Mouse (Mus musculus) neural tube, embryonic 13.5 days (tissue): Measurements from ENCODE around the gene Foxo4. TPM values are rescaled to one million over a fixed set of nuclear protein-coding genes. Genes with fewer than 3 reads are reported as not detected.
A peak's percentile ranks its signal among the peaks of the same experiment; 100 is the strongest.

Experiments used
- ATAC-seq: fragments of 200-750 bp; cut with Nextera tagmentation; 2 replicates; pipeline ENCODE4 v1.8.0; 2017; ENCODE audit warnings: low read depth, mild to moderate bottlenecking, moderate TSS enrichment, moderate library complexity
- H3K27ac ChIP-seq: fragments of 300-500 bp; sonication (generic); replicated peaks from 2 replicates; pipeline ENCODE4 v1.5.1; 2015; ENCODE audit warnings: moderate library complexity, mild to moderate bottlenecking, inconsistent platforms
- H3K27me3 ChIP-seq: fragments of 300-500 bp; sonication (generic); 2 replicates; pipeline ENCODE4 v1.6.1; 2015; ENCODE audit warnings: mild to moderate bottlenecking, inconsistent platforms
- H3K36me3 ChIP-seq: fragments of 300-500 bp; sonication (generic); 2 replicates; pipeline ENCODE4 v1.6.1; 2015; ENCODE audit warnings: mild to moderate bottlenecking, inconsistent platforms
- H3K4me1 ChIP-seq: fragments of 300-500 bp; sonication (generic); replicated peaks from 2 replicates; pipeline ENCODE4 v1.6.1; 2015; ENCODE audit warnings: inconsistent platforms
- H3K4me2 ChIP-seq: fragments of 300-500 bp; sonication (generic); 2 replicates; pipeline ENCODE4 v1.6.1; 2015; ENCODE audit warnings: inconsistent platforms, mild to moderate bottlenecking, moderate library complexity
- H3K4me3 ChIP-seq: fragments of 300-500 bp; sonication (generic); 2 replicates; pipeline ENCODE4 v1.5.1; 2015; ENCODE audit warnings: mild to moderate bottlenecking, inconsistent platforms
- H3K9ac ChIP-seq: fragments of 300-500 bp; sonication (generic); 2 replicates; pipeline ENCODE4 v1.6.1; 2015; ENCODE audit warnings: moderate library complexity, mild to moderate bottlenecking, inconsistent platforms
- H3K9me3 ChIP-seq: fragments of 300-500 bp; sonication (generic); 2 replicates; pipeline ENCODE4 v1.6.1; 2016; ENCODE audit warnings: inconsistent platforms
- WGBS: fragments of 180-500 bp; shearing (Covaris S2); methylation state at CpG from one replicate; pipeline ENCODE4 v1.1.7; 2015; 5-methylcytosine and 5-hydroxymethylcytosine counted together
- polyA plus RNA-seq: library from polyadenylated mRNA; unstranded; fragments of >200 nt; fragmentation: Nextera tagmentation; extraction: Ambion mirVana; gene quantifications from 2 replicates; pipeline ENCODE4 v1.2.1, GENCODE M21; 2015

Gene Foxo4
- polyA plus RNA-seq, 1 experiment from 2014 or later, result 1.1 TPM

GRCm38 (mm10) chrX:101299473-101300426 is 45.4 kb downstream of the Foxo4 start:
- peak overlapping the region; percentile 59 for H3K4me2 ChIP-seq
- 19% methylated on average over 13 of the region's 13 CpGs for WGBS
- peaks cover 25% of the 10 kb centered on the region for H3K36me3 ChIP-seq
- peaks cover 14% of the 10 kb centered on the region for H3K27me3 ChIP-seq
- peak overlapping the region; percentile 80 for H3K9ac ChIP-seq
- H3K4me3 ChIP-seq, result peak overlapping the region; percentile 58
- no peaks in the 10 kb centered on the region for H3K9me3 ChIP-seq
- peak; percentile 65 for ATAC-seq
- peaks cover 40% of the 10 kb centered on the region for H3K4me1 ChIP-seq
- peak overlapping the region; percentile 89 for H3K27ac ChIP-seq

DNA sequence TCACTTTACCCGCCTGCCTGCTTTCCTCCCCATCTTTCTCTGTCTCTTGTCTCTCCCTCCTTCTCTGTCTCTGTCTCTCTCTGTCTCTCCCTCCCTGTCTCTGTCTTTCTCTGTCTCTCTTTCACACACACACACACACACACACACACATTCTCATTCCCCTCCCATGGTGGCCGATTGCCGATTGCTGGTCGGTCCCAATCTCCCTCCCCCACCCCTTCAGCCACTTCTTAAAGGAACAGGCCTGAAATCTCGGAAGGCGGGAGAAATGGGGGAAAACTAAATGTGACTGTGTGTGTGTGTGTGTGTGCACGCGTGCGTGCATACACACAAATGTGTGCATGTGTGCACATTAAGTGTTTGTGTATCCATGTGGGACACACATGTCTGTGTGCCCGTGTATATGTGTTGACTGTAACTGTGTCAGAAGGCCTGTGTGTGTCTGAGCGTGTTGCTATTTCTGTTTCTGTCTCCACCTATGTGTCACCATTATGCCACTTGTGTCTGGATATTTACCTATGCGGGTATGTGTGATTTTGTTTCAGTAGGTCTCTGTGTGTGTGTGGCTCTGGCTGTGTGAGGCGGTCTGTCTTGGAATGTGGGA is 46.2 kb downstream of the Foxo4 start:
- H3K27me3 ChIP-seq, result peaks cover 9% of the 10 kb centered on the region
- peak overlapping the region; percentile 80 for H3K9ac ChIP-seq
- H3K4me1 ChIP-seq, result peaks cover 40% of the 10 kb centered on the region
- H3K9me3 ChIP-seq, result no peaks in the 10 kb centered on the region
- peaks cover 22% of the 10 kb centered on the region for H3K36me3 ChIP-seq
- 34% methylated on average over 13 of the region's 13 CpGs for WGBS
- H3K4me2 ChIP-seq, result peak overlapping the region; percentile 59
- peak overlapping the region; percentile 58 for H3K4me3 ChIP-seq
- peak overlapping the region; percentile 89 for H3K27ac ChIP-seq
- peak; percentile 59 for ATAC-seq

DNA sequence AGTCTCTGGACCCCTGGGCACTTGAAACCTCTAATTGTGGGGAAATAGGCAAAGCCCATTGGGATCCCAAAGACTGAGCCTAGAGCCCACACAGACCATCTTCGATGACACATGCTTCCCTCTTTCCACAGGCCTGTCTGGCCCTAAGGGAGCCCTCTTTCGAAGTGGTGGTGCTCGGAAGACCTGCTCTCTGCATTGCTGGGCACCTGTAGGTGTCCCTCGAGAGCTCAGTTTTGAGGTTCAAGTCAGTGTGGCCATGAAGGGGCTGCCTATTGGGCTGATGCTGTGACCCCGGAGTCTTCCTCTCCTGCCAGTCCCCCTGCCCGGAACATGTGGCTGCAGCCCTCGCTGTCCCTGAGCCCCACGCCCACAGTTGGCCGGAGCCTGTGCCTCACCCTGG is 47.3 kb downstream of the Foxo4 start:
- WGBS, result 71% methylated on average over 9 of the region's 9 CpGs

DNA sequence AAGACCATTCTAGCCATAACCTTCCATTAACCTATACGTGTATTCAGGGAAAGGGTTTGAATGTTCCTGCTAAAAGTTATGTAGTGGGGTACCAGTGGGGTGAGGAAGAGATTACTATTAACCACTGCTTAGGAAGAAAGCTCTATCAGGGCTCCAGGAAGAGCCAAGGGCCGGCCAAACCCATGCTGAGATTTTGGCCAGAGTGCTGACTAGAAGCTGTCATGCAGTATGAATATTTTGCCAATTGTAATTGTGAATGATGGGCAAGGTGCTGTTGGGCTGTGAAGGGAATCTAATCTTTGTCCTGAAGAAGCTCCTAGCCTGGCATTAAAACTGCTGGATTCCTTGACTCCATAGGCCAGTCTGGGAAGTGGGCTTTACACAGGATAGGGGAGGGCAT is 50.3 kb downstream of the Foxo4 start:
- WGBS, result 57% methylated on average over 2 of the region's 2 CpGs
- Histone ChIP-seq H3K4me3 (no peak overlapping the region), H3K4me2 (no peak overlapping the region), H3K27ac (no peak overlapping the region), H3K27me3 (peaks cover 3% of the 10 kb centered on the region), H3K4me1 (peaks cover 35% of the 10 kb centered on the region), H3K36me3 (peaks cover 34% of the 10 kb centered on the region), H3K9me3 (no peaks in the 10 kb centered on the region), H3K9ac (no peak overlapping the region)
- ATAC-seq, result no peak

More for the DNA sequence above, 47.3 kb downstream of the Foxo4 start:
- peak overlapping the region; percentile 80; the same call in 1 of the 2 replicates for H3K9ac ChIP-seq
- peak overlapping the region; percentile 59 for H3K4me2 ChIP-seq
- peak overlapping the region; percentile 58 for H3K4me3 ChIP-seq
- no peaks in the 10 kb centered on the region for H3K9me3 ChIP-seq
- H3K4me1 ChIP-seq, result peaks cover 40% of the 10 kb centered on the region
- peaks cover 14% of the 10 kb centered on the region for H3K36me3 ChIP-seq
- peaks cover 9% of the 10 kb centered on the region for H3K27me3 ChIP-seq
- no peak overlapping the region for H3K27ac ChIP-seq
- no peak for ATAC-seq

DNA sequence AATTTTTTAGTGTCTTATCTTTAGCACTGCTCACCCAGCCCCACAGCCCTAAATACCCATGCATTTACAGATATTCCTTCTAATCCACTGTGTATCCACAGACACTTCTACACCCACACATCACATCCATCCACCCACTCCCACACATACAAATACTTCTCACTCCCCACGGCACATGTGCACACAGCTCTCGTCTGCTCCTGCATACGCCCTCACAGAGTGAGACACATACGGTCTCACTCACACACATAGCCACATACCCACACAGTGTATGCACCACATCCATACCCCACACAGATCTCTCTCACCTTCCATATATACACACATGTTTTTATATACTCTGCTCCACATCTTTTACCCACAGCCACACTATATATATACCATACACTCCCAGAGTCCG is 55.0 kb downstream of the Foxo4 start:
- WGBS, result 96% methylated on average over 5 of the region's 5 CpGs
- H3K36me3 ChIP-seq, result peaks cover 69% of the 10 kb centered on the region
- H3K4me2 ChIP-seq, result no peak overlapping the region

More for the DNA sequence above, 55.0 kb downstream of the Foxo4 start:
- H3K9me3 ChIP-seq, result no peaks in the 10 kb centered on the region
- no peak for ATAC-seq
- no peak overlapping the region for H3K4me3 ChIP-seq
- H3K4me1 ChIP-seq, result peaks cover 9% of the 10 kb centered on the region
- peaks cover 6% of the 10 kb centered on the region; the same call in 1 of the 2 replicates for H3K27me3 ChIP-seq
- H3K27ac ChIP-seq, result no peak overlapping the region
- H3K9ac ChIP-seq, result no peak overlapping the region

Other genes starting within 250 kb of the Foxo4 start
- 0.11 TPM in 1 of 2 replicates, not detected in the other for gene Tex11, start 194.9 kb upstream of the Foxo4 start, polyA plus RNA-seq
- 0.98 and 1.1 TPM in 2 replicates for gene Slc7a3, start 168.5 kb upstream of the Foxo4 start, polyA plus RNA-seq
- gene Snx12, start 32.0 kb upstream of the Foxo4 start, polyA plus RNA-seq, result 50.3 and 61.3 TPM in 2 replicates
- gene Gm614, start 9.5 kb downstream of the Foxo4 start, polyA plus RNA-seq, result not detected in 2 replicates
- gene Il2rg, start 13.7 kb downstream of the Foxo4 start, polyA plus RNA-seq, result 6.8 and 7.1 TPM in 2 replicates
- not detected in 2 replicates for gene Gm20489, start 14.5 kb downstream of the Foxo4 start, polyA plus RNA-seq
- 25.9 and 26.6 TPM in 2 replicates for gene Med12, start 19.5 kb downstream of the Foxo4 start, polyA plus RNA-seq
- 59.3 and 63.7 TPM in 2 replicates for gene Nlgn3, start 44.6 kb downstream of the Foxo4 start, polyA plus RNA-seq
- gene Gjb1, start 121.8 kb downstream of the Foxo4 start, polyA plus RNA-seq, result 0.92 and 0.98 TPM in 2 replicates
- 49.7 and 51.7 TPM in 2 replicates for gene Zmym3, start 166.3 kb downstream of the Foxo4 start, polyA plus RNA-seq
- gene Nono, start 174.8 kb downstream of the Foxo4 start, polyA plus RNA-seq, result 372 and 398 TPM in 2 replicates
- 3.5 and 4.7 TPM in 2 replicates for gene Itgb1bp2, start 194.6 kb downstream of the Foxo4 start, polyA plus RNA-seq